Mouse (Mus musculus): ENCODE data around the gene Iars.
A peak's percentile ranks its signal among the peaks of the same experiment; 100 is the strongest.
"Not testable (repeated sequence)": the region's sequence is repeated elsewhere in the genome, so short reads cannot be mapped to it uniquely, and the experiment has no call there.

Gene Iars

GRCm38 (mm10) chr13:49736430-49736829, 54.5 kb downstream of the Iars start:
- no peak for DNase-seq (ENCODE audit: low read depth, low spot score)

DNA sequence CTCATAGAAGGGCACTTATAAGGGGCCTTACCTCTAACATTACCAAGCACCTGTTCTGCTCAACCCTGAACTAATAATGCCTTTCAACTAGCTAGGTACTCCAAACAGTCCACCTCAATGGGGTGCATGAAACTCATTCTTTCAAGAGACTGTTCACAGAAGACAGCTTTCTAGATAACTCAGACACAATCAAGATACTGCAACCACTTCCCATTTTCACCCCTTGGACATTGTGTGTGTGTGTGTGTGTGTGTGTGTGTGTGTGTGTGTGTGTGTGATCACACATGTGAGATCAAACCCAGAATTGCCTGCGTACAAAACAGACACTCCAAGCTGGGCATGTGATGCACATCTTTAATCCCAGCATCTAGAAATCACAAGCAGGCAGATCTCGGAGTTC, 56.1 kb downstream of the Iars start:
- no peak for DNase-seq (ENCODE audit: low read depth, low spot score)

GRCm38 (mm10) chr13:49741285-49742040, 59.6 kb downstream of the Iars start:
- no peak for DNase-seq (ENCODE audit: low read depth, low spot score)

DNA sequence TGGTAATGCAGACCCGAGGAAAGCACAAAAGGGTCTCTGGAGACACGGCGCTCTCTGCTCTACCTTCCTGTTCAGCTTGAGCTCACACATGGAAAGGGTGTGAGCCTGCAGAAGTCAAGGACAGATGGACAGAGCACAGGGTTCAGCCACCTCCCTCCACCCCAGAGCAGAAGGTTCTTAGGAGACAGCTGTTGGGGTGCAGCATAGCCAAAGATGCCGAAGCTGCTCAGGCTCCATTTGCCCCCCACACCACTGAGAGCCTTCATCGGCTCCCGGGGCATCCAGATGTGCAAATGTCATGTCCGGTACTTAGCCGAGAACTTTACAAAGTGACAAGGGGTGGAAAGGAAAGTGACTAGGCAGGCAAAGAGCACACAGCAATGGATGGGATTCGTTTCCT, 74.7 kb downstream of the Iars start:
- no peak for DNase-seq (ENCODE audit: low read depth, low spot score)

DNA sequence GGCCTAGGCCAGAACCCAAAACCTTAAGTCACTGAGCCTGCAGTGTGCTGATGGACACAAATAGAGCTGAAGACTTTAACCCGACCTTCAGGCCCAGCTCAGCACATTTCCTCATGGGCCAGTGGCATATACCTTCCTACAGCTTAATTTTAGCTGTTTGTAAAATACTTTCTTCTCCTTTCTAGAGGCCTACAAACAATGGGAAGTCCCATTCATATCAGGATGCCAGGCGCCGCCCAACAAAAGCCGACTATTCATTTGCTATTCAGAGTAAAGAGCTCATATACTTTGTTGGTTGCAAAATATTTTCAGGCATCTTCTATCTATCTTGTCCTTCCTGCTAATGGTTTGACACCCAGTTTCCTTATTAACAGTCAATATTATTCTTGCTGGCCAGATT, 76.1 kb downstream of the Iars start:
- no peak for DNase-seq (ENCODE audit: low read depth, low spot score)

DNA sequence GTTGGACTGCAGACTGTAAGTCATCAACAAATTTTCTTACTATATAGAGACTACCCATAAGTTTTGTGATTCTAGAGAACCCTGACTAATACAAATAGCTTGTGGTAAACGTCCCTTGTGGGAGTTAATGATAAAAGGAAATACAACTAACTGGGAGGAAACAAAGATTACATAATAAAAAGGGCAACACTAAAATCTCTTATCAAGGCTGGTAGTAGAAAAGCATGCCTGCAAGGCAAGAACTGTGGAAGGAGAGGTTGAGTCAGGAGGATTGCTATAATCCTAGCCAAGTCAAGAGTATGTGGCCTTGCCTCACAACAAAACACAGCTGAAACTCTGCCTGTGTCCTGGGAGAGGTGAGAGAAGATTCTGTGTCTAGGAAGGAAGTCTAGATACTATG, 78.8 kb downstream of the Iars start:
- DNase-seq (ENCODE audit: low read depth, low spot score) = no peak

DNA sequence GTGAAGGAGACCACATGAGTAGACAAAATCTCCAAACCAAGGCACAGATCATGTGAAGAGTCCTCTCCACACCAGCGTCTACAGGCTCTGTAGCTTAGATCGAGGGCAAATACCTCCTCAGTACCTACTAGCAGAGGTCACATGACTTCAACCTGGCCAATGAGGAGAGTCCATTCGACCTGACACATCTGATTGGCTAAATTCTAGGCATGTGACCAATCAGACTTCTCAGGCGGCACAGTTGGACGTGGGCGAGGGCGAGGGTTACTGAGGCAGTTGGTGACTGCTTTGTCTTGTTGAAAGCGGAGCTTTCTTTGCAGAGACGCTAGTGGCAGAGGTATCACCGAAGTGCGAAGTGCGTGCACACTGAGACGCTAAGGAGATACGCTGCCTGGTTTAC, 80.3 kb downstream of the Iars start:
- peak; percentile 70 for DNase-seq (ENCODE audit: low read depth, low spot score)

DNA sequence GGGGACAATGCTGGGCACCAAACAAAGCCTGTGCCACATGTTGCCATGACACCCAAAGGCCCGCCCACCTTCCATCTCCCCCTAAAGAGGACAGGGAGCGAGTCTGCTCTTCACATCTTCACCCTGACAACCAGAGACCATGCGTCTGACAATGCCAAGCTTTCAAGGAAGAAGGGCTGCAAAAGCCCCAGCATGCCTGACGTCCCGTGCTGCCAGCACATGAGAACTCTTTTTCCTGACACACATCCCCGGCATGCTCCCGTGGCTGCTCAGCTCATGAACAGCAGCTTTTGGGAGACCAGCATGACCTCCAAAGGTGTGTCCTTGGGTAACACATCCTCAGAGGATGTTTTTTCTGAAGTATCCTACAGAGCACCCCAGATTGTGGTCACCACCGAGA, 83.4 kb downstream of the Iars start:
- DNase-seq (ENCODE audit: low read depth, low spot score) = no peak

DNA sequence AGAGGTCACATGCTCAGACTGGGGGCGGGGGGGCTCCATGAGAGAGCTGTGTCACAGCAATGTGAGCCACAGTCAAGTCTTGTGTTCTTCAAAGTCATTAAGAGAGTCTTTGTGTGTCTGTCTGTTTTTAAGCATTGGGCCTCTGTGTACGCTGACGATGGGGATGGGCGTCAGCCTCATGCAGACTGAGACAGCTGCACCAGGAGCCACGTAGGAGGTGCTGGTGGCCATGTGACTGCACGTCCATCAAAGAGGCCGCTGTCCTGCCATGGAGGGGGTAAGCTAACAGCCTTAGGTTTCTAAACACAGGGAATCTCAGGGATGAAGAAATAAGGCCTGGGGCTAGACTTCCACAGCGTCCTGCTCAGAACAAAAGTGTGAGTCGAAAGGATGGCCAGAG, 84.4 kb downstream of the Iars start:
- DNase-seq (ENCODE audit: low read depth, low spot score) = no peak

GRCm38 (mm10) chr13:49768048-49768447, 86.1 kb downstream of the Iars start:
- DNase-seq (ENCODE audit: low read depth, low spot score) = no peak

DNA sequence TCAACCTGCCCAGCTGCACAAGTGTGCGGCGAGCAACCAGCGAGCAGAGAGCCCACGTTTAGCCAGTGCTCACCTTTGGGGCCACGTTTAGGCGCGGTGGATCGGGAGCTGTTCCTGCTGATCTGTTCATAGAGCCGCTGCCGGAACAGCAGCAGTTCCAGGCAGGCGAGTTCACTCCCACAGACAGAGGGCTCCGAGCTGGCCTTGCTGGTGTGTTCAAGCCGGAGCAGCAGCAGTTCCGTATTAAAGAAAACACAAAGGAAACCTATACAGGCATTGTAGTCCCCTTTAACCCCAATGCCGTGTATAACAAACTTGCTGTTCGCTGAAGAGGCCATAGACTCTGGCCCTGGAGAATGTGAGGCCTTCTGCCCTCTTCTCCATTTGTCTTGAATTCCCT, 87.2 kb downstream of the Iars start:
- no peak for DNase-seq (ENCODE audit: low read depth, low spot score)

GRCm38 (mm10) chr13:49771536-49771935, 89.6 kb downstream of the Iars start:
- DNase-seq (ENCODE audit: low read depth, low spot score) = not testable (repeated sequence)

Measured in ES-CJ7 (cell line).